ENCODE assay signal across 16 mouse cellular contexts in the genomic region with DNA sequence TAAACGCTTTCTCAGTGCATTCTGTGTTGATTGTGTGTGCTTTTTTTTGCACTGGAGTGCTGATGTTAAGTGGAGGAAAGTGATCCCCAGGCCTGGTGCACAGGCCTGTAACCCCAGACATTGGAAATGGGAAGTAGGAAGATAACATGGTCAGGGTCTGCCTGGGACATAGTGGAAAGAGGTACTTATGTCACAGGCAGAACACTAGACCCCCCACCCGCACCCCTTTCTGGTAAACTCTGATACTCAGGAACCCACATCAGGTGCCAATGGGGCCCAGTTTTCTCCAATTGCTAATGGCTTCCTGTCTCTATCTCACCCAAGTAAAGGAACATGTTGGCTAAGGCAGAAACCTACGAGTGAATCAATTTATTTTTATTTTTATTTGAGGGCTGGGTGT. TPM values are rescaled to one million over a fixed set of nuclear protein-coding genes. Genes with fewer than 3 reads are reported as not detected.
"Had no signal": no experiment of that assay in that cellular context is flagged by ENCODE, and none has a peak within 500 bp of the region (broad histone marks: within the 10 kb centered on the region; RNA-seq: fewer than 3 reads in every experiment).

No protein-coding gene starts in this region.

- H3K4me2 ChIP-seq: limb, embryonic 13.5 days; liver, embryonic 12.5 days; liver, embryonic 15.5 days; lung, embryonic 15.5 days; midbrain, embryonic 13.5 days had no signal

- H3K4me1 ChIP-seq: liver, embryonic 12.5 days; liver, embryonic 15.5 days had no signal

- H3K9ac ChIP-seq: limb, embryonic 13.5 days; liver, embryonic 12.5 days; liver, embryonic 15.5 days; lung, embryonic 15.5 days; midbrain, embryonic 13.5 days had no signal

- H3K36me3 ChIP-seq: limb, embryonic 13.5 days; liver, embryonic 12.5 days; liver, embryonic 15.5 days; lung, embryonic 15.5 days; midbrain, embryonic 10.5 days; midbrain, embryonic 13.5 days had no signal

- ATAC-seq: liver, embryonic 12.5 days; midbrain, embryonic 13.5 days had no signal

- H3K27ac ChIP-seq: kidney, postnatal 0 days; layer of hippocampus, adult 2 months; limb, embryonic 10.5 days; limb, embryonic 13.5 days; liver, embryonic 12.5 days; liver, embryonic 15.5 days; lung, embryonic 15.5 days; midbrain, embryonic 10.5 days; midbrain, embryonic 13.5 days had no signal

- H3K27me3 ChIP-seq: limb, embryonic 13.5 days; liver, embryonic 12.5 days; liver, embryonic 15.5 days; lung, embryonic 15.5 days; megakaryocyte, embryonic 14.5 days; midbrain, embryonic 13.5 days had no signal

- H3K9me3 ChIP-seq: limb, embryonic 10.5 days; limb, embryonic 13.5 days; liver, embryonic 12.5 days; liver, embryonic 15.5 days; lung, embryonic 15.5 days; midbrain, embryonic 10.5 days; midbrain, embryonic 13.5 days had no signal

- DNase-seq: layer of hippocampus, adult 9-11 months; lung, adult 18-20 months; lung, postnatal 36 days; thymus, adult 2 months; thymus, postnatal 14 days; thymus, postnatal 4 days had no signal

- H3K4me3 ChIP-seq: layer of hippocampus, adult 2 months; limb, embryonic 10.5 days; limb, embryonic 13.5 days; liver, embryonic 12.5 days; liver, embryonic 15.5 days; lung, embryonic 15.5 days; megakaryocyte, embryonic 14.5 days; midbrain, embryonic 10.5 days; midbrain, embryonic 13.5 days had no signal

RNA-seq across cellular contexts. Expression of a gene that starts 31.6 kb away (rescaled TPM):
- polyA plus RNA-seq: midbrain, embryonic 13.5 days had no signal
